Mouse (Mus musculus) fibroblast of lung, adult 2 months (primary cell): ENCODE results near the gene Apba1.

Experiments used
- DNase-seq: peaks from one replicate; pipeline ENCODE4 v3.0.0-alpha.2; 2011; ENCODE audit warnings: low read depth

Apba1 gene

GRCm38 (mm10) chr19:23874502-23874901 is 115.8 kb downstream of the Apba1 start:
- no peak for DNase-seq

GRCm38 (mm10) chr19:23875819-23876218 is 117.1 kb downstream of the Apba1 start:
- DNase-seq: no peak

- DNase-seq: no peak
These were observed 121.2 kb downstream of the Apba1 start for GRCm38 (mm10) chr19:23879862-23880261.

- no peak for DNase-seq
These were observed 127.5 kb downstream of the Apba1 start for GRCm38 (mm10) chr19:23886169-23886568.

GRCm38 (mm10) chr19:23891421-23891820 is 132.7 kb downstream of the Apba1 start:
- no peak for DNase-seq

- DNase-seq: no peak
These were observed 133.9 kb downstream of the Apba1 start for GRCm38 (mm10) chr19:23892633-23893032.

- no peak for DNase-seq
These were observed 134.6 kb downstream of the Apba1 start for GRCm38 (mm10) chr19:23893093-23893889.

GRCm38 (mm10) chr19:23893946-23894345 is 135.3 kb downstream of the Apba1 start:
- DNase-seq: no peak

GRCm38 (mm10) chr19:23894822-23895221 is 136.1 kb downstream of the Apba1 start:
- no peak for DNase-seq

- no peak for DNase-seq
These were observed 138.2 kb downstream of the Apba1 start for GRCm38 (mm10) chr19:23896915-23897314.

GRCm38 (mm10) chr19:23898501-23898900 is 139.8 kb downstream of the Apba1 start:
- no peak for DNase-seq

GRCm38 (mm10) chr19:23901177-23901576 is 142.5 kb downstream of the Apba1 start:
- DNase-seq: no peak

- peak; percentile 26 for DNase-seq
These were observed 143.1 kb downstream of the Apba1 start for GRCm38 (mm10) chr19:23901768-23902167.

- DNase-seq: no peak
These were observed 144.4 kb downstream of the Apba1 start for GRCm38 (mm10) chr19:23903066-23903465.

- DNase-seq: no peak
These were observed 146.2 kb downstream of the Apba1 start for GRCm38 (mm10) chr19:23904922-23905321.

- DNase-seq: no peak
These were observed 147.1 kb downstream of the Apba1 start for GRCm38 (mm10) chr19:23905772-23906171.

GRCm38 (mm10) chr19:23910345-23910744 is 151.7 kb downstream of the Apba1 start:
- DNase-seq: no peak

- no peak for DNase-seq
These were observed 160.9 kb downstream of the Apba1 start for GRCm38 (mm10) chr19:23919384-23920219.

- no peak for DNase-seq
These were observed 161.5 kb downstream of the Apba1 start for GRCm38 (mm10) chr19:23920220-23920544.

- no peak for DNase-seq
These were observed 163.9 kb downstream of the Apba1 start for GRCm38 (mm10) chr19:23922601-23923000.

GRCm38 (mm10) chr19:23924057-23924456 is 165.4 kb downstream of the Apba1 start:
- DNase-seq: no peak

GRCm38 (mm10) chr19:23924791-23925190 is 166.1 kb downstream of the Apba1 start:
- no peak for DNase-seq

- DNase-seq: no peak
These were observed 166.9 kb downstream of the Apba1 start for GRCm38 (mm10) chr19:23925541-23925940.
